Mouse (Mus musculus): Measurements from ENCODE around the gene Cd38. TPM values are rescaled to one million over a fixed set of nuclear protein-coding genes. Genes with fewer than 3 reads are reported as not detected.

Cd38 gene
- polyA plus RNA-seq, 1 experiment: 7.4 TPM

DNA sequence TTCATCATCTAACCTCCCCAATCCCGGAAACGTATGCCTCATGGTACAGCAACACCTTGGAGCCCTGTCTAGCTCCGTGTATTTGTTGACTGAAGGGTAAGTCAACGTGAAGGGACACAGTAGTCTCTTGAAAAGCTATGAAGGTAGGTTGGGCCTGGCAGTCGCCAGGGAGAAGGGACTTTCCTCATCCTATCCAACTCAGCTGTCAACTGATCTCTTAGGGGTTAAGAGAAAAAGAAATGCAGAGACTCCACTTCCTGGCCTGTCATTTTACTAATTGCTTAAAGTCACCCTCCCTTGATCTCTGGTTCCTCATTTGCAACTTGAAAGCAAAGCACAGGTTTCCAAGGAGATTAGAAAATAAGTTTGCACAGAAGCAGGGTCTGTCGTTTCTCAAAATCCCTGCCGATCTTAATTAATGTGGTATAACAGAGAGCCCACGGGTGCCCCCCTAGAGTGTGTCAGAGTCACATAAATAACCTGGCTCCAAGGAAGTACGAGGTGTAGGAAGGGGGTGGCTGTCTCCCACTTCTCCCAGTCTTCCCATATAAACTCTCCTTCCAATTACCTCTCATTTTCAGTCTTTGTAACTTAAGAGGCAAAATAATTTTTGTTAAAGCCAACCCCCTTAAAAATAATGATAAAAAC, 79.1 kb downstream of the Cd38 start:
- Histone ChIP-seq H3K4me3 (ENCODE audit: control insufficient read depth, insufficient read depth, low read length) (no peak overlapping the region), H3K4me1 (replicated peaks; ENCODE audit: control insufficient read depth, insufficient read depth, low read length) (peaks cover 15% of the 10 kb centered on the region), H3K36me3 (ENCODE audit: control insufficient read depth, insufficient read depth, low read length) (no peaks in the 10 kb centered on the region), H3K27me3 (ENCODE audit: control insufficient read depth, insufficient read depth, low read length) (no peaks in the 10 kb centered on the region), H3K27ac (ENCODE audit: control insufficient read depth, insufficient read depth, low read length) (no peak overlapping the region)
- TF ChIP-seq CTCF (IDR thresholded peaks at IDR 0.05; ENCODE audit: borderline replicate concordance, control insufficient read depth, extremely low read depth, insufficient read depth, low read length, poor library complexity) (no peak), POLR2A (IDR thresholded peaks at IDR 0.05; ENCODE audit: control insufficient read depth, extremely low read depth, insufficient read depth, low read length, poor library complexity) (no peak)
- 11% methylated on average over 9 of the region's 9 CpGs for WGBS
- peak; percentile 18 for DNase-seq

DNA sequence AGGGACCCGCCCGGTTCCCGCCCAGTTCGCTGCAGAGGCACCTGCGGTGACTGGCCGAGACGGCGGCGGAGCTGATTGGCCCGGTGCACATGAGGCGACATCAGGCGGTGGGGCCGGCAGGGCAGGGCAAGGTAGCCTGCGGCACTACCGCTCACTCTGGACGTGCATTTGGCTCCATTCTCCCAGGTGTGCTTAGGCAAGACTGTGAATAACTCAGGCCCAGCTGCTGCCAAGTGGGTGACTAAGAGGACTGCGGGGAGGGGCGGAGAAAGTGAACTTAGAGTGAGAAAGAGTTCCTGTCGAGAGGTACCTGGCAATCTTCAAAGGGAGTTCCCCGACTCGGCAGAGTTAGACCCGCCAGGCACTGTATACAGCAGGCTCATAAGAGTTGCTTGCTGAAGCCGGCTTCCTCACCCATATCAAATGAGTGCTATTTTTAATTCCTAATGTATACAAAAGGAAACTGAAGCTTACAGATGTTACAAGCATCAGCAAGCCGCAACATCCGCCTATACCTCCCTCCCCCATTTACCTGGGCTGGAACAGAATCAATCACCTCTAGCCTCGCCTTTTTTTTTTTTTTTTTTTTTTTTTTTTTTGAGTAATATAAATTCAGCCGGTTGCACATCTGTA, 79.9 kb downstream of the Cd38 start:
- H3K27ac ChIP-seq (ENCODE audit: control insufficient read depth, insufficient read depth, low read length): peak overlapping the region; percentile 0; the same call in 1 of the 2 replicates
- peak; percentile 79 for DNase-seq
- under 1% methylated on average over 27 of the region's 27 CpGs for WGBS

DNA sequence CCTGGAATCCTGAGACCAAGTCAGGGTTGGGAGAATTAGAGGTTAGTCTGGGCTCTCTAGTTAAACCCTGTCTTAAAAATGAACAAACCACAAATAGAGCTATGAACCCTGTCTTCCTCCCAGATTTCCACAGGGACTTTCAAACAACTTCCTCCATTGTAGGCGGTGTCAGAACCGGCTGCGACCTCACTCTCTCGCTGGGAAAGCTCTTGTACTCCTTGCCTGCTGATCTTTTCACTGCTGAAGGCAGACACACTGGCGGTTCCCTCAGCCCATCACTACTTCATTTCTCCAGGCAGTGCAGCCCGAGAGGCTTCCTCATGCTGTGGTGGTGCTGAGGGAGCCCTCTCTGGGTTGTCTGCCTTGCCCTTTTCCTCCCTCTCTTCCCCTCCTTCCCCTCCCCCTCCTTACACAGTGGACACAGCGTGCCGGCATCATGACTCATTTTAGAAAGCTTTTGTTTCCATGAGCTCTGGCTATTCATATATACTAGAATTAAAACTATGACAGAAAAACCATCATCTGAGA, 80.5 kb downstream of the Cd38 start:
- TF ChIP-seq CTCF (IDR thresholded peaks at IDR 0.05; ENCODE audit: borderline replicate concordance, control insufficient read depth, extremely low read depth, insufficient read depth, low read length, poor library complexity) (no peak), POLR2A (IDR thresholded peaks at IDR 0.05; ENCODE audit: control insufficient read depth, extremely low read depth, insufficient read depth, low read length, poor library complexity) (no peak)
- Histone ChIP-seq H3K4me3 (ENCODE audit: control insufficient read depth, insufficient read depth, low read length) (no peak overlapping the region), H3K4me1 (replicated peaks; ENCODE audit: control insufficient read depth, insufficient read depth, low read length) (peaks cover 15% of the 10 kb centered on the region), H3K36me3 (ENCODE audit: control insufficient read depth, insufficient read depth, low read length) (no peaks in the 10 kb centered on the region), H3K27ac (ENCODE audit: control insufficient read depth, insufficient read depth, low read length) (peak overlapping the region; percentile 29; the same call in 1 of the 2 replicates), H3K27me3 (ENCODE audit: control insufficient read depth, insufficient read depth, low read length) (no peaks in the 10 kb centered on the region)
- 8% methylated on average over 8 of the region's 8 CpGs for WGBS
- peak; percentile 23 for DNase-seq

More for the DNA sequence above, 79.9 kb downstream of the Cd38 start:
- Histone ChIP-seq H3K36me3 (ENCODE audit: control insufficient read depth, insufficient read depth, low read length) (no peaks in the 10 kb centered on the region), H3K4me1 (replicated peaks; ENCODE audit: control insufficient read depth, insufficient read depth, low read length) (peaks cover 15% of the 10 kb centered on the region), H3K4me3 (ENCODE audit: control insufficient read depth, insufficient read depth, low read length) (peak overlapping the region; percentile 35), H3K27me3 (ENCODE audit: control insufficient read depth, insufficient read depth, low read length) (no peaks in the 10 kb centered on the region)
- TF ChIP-seq POLR2A (IDR thresholded peaks at IDR 0.05; ENCODE audit: control insufficient read depth, extremely low read depth, insufficient read depth, low read length, poor library complexity) (no peak), CTCF (IDR thresholded peaks at IDR 0.05; ENCODE audit: borderline replicate concordance, control insufficient read depth, extremely low read depth, insufficient read depth, low read length, poor library complexity) (no peak)

DNA sequence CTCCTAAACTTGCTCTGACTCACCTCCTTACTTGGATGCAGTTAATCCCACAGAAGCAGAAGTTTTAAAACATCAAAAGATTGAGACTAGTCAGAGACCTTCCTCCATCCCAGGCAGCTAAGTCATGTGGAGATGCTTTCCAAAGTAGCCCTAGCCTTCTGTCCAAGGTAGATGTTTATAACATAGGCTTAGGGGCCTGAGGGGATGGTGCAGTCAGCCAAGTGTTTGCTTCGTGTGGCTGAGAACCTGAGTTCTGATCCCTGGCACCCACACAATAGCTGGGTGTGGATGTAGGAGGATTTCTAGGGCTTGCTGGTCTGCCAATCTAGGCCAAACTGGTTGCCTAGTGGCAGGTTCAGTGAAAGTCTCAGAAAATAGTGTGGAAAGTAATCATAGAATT, 84.9 kb downstream of the Cd38 start:
- no peak overlapping the region for H3K4me3 ChIP-seq (ENCODE audit: control insufficient read depth, insufficient read depth, low read length)
- H3K27me3 ChIP-seq (ENCODE audit: control insufficient read depth, insufficient read depth, low read length): no peaks in the 10 kb centered on the region
- 100% methylated on average over 1 of the region's 1 CpGs for WGBS
- DNase-seq: no peak
- TF ChIP-seq CTCF (IDR thresholded peaks at IDR 0.05; ENCODE audit: borderline replicate concordance, control insufficient read depth, extremely low read depth, insufficient read depth, low read length, poor library complexity) (no peak), POLR2A (IDR thresholded peaks at IDR 0.05; ENCODE audit: control insufficient read depth, extremely low read depth, insufficient read depth, low read length, poor library complexity) (no peak)
- peaks cover 5% of the 10 kb centered on the region for H3K4me1 ChIP-seq (replicated peaks; ENCODE audit: control insufficient read depth, insufficient read depth, low read length)
- no peaks in the 10 kb centered on the region for H3K36me3 ChIP-seq (ENCODE audit: control insufficient read depth, insufficient read depth, low read length)
- no peak overlapping the region for H3K27ac ChIP-seq (ENCODE audit: control insufficient read depth, insufficient read depth, low read length)

GRCm38 (mm10) chr5:43959884-43960440, 91.6 kb downstream of the Cd38 start:
- Histone ChIP-seq H3K36me3 (ENCODE audit: control insufficient read depth, insufficient read depth, low read length) (no peaks in the 10 kb centered on the region), H3K27me3 (ENCODE audit: control insufficient read depth, insufficient read depth, low read length) (no peaks in the 10 kb centered on the region), H3K27ac (ENCODE audit: control insufficient read depth, insufficient read depth, low read length) (no peak overlapping the region), H3K4me1 (replicated peaks; ENCODE audit: control insufficient read depth, insufficient read depth, low read length) (no peaks in the 10 kb centered on the region), H3K4me3 (ENCODE audit: control insufficient read depth, insufficient read depth, low read length) (no peak overlapping the region)
- 95% methylated on average over 3 of the region's 3 CpGs for WGBS
- DNase-seq: no peak
- TF ChIP-seq CTCF (IDR thresholded peaks at IDR 0.05; ENCODE audit: borderline replicate concordance, control insufficient read depth, extremely low read depth, insufficient read depth, low read length, poor library complexity) (no peak), POLR2A (IDR thresholded peaks at IDR 0.05; ENCODE audit: control insufficient read depth, extremely low read depth, insufficient read depth, low read length, poor library complexity) (no peak)

GRCm38 (mm10) chr5:43961056-43961455, 92.7 kb downstream of the Cd38 start:
- no peak for TF ChIP-seq POLR2A (IDR thresholded peaks at IDR 0.05; ENCODE audit: control insufficient read depth, extremely low read depth, insufficient read depth, low read length, poor library complexity)
- TF ChIP-seq CTCF (IDR thresholded peaks at IDR 0.05; ENCODE audit: borderline replicate concordance, control insufficient read depth, extremely low read depth, insufficient read depth, low read length, poor library complexity): no peak
- no peak overlapping the region for H3K4me3 ChIP-seq (ENCODE audit: control insufficient read depth, insufficient read depth, low read length)
- no peaks in the 10 kb centered on the region for H3K27me3 ChIP-seq (ENCODE audit: control insufficient read depth, insufficient read depth, low read length)
- H3K36me3 ChIP-seq (ENCODE audit: control insufficient read depth, insufficient read depth, low read length): no peaks in the 10 kb centered on the region
- H3K27ac ChIP-seq (ENCODE audit: control insufficient read depth, insufficient read depth, low read length): no peak overlapping the region
- H3K4me1 ChIP-seq (replicated peaks; ENCODE audit: control insufficient read depth, insufficient read depth, low read length): no peaks in the 10 kb centered on the region
- 69% methylated on average over 3 of the region's 3 CpGs for WGBS
- peak; percentile 20 for DNase-seq

Other genes starting within 250 kb of the Cd38 start
- gene Cc2d2a, start 206.2 kb upstream of the Cd38 start, polyA plus RNA-seq (2012; rRNA removed): 0.57 and 0.73 TPM in 2 replicates
- 2.5 and 2.6 TPM in 2 replicates for gene Bst1, start 49.7 kb upstream of the Cd38 start, polyA plus RNA-seq (2012; rRNA removed)
- 23.4 and 26.7 TPM in 2 replicates for gene Fbxl5, start 46.9 kb upstream of the Cd38 start, polyA plus RNA-seq (2012; rRNA removed)
- gene Gm7879, start 44.6 kb downstream of the Cd38 start, polyA plus RNA-seq (2012; rRNA removed): 1.9 and 2.5 TPM in 2 replicates
- gene Fgfbp1, start 113.2 kb downstream of the Cd38 start, polyA plus RNA-seq (2012; rRNA removed): 0.69 and 0.78 TPM in 2 replicates
- 0.66 and 1.0 TPM in 2 replicates for gene Prom1, start 233.5 kb downstream of the Cd38 start, polyA plus RNA-seq (2012; rRNA removed)